Mouse (Mus musculus) heart, embryonic 12.5 days (tissue): ENCODE data around the gene Nup214. TPM values are rescaled to one million over a fixed set of nuclear protein-coding genes. Genes with fewer than 3 reads are reported as not detected.

Experiments used
- ATAC-seq: fragments of 200-750 bp; cut with Nextera tagmentation; 2 replicates; pipeline ENCODE4 v1.8.0; 2017; ENCODE audit warnings: moderate TSS enrichment, moderate library complexity; ENCODE audit not compliant: insufficient number of reproducible peaks, low FRiP score
- H3K27ac ChIP-seq: fragments of 300-500 bp; sonication (generic); 2 replicates; pipeline ENCODE4 v1.5.1; 2016; ENCODE audit warnings: mild to moderate bottlenecking, moderate library complexity; ENCODE audit not compliant: poor library complexity, severe bottlenecking
- H3K27me3 ChIP-seq: fragments of 300-500 bp; sonication (generic); replicated peaks from 2 replicates; pipeline ENCODE4 v1.6.1; 2016; ENCODE audit warnings: mild to moderate bottlenecking, moderate library complexity
- H3K36me3 ChIP-seq: fragments of 300-500 bp; sonication (generic); 2 replicates; pipeline ENCODE4 v1.6.1; 2016; ENCODE audit warnings: mild to moderate bottlenecking, moderate library complexity
- H3K4me1 ChIP-seq: fragments of 300-500 bp; sonication (generic); replicated peaks from 2 replicates; pipeline ENCODE4 v1.6.1; 2016; ENCODE audit warnings: mild to moderate bottlenecking
- H3K4me2 ChIP-seq: fragments of 300-500 bp; sonication (generic); 2 replicates; pipeline ENCODE4 v1.6.1; 2016; ENCODE audit warnings: mild to moderate bottlenecking, moderate library complexity
- H3K4me3 ChIP-seq: fragments of 300-500 bp; sonication (generic); 2 replicates; pipeline ENCODE4 v1.5.1; 2016; ENCODE audit warnings: mild to moderate bottlenecking
- H3K9ac ChIP-seq: fragments of 300-500 bp; sonication (generic); 2 replicates; pipeline ENCODE4 v1.6.1; 2016; ENCODE audit warnings: mild to moderate bottlenecking, moderate library complexity
- H3K9me3 ChIP-seq: fragments of 300-500 bp; sonication (generic); replicated peaks from 2 replicates; pipeline ENCODE4 v1.6.1; 2016; ENCODE audit warnings: mild to moderate bottlenecking, moderate library complexity
- WGBS: fragments of 180-500 bp; shearing (Covaris S2); methylation state at CpG from one replicate; pipeline ENCODE4 v1.1.7; 2016; 5-methylcytosine and 5-hydroxymethylcytosine counted together
- microRNA-seq: library from miRNA; unstranded; fragments of <30 nt; microRNA quantifications from one replicate; pipeline ENCODE4, GENCODE M21; 2017
- polyA plus RNA-seq: library from polyadenylated mRNA; unstranded; fragments of >200 nt; fragmentation: Nextera tagmentation; extraction: Ambion mirVana; gene quantifications from 2 replicates; pipeline ENCODE4 v1.2.1, GENCODE M21; 2016

Nup214 gene
- polyA plus RNA-seq, 1 experiment from 2014 or later, result 59.8 TPM

- no peak for ATAC-seq
- Histone ChIP-seq H3K4me2 (no peak overlapping the region), H3K4me3 (no peak overlapping the region), H3K4me1 (peaks cover 26% of the 10 kb centered on the region), H3K9me3 (no peaks in the 10 kb centered on the region), H3K36me3 (peaks cover 5% of the 10 kb centered on the region; the same call in 1 of the 2 replicates), H3K27ac (no peak overlapping the region), H3K9ac (no peak overlapping the region), H3K27me3 (no peaks in the 10 kb centered on the region)
- 80% methylated on average over 7 of the region's 7 CpGs for WGBS
Measured at GRCm38 (mm10) chr2:32094001-32094707, 119.9 kb downstream of the Nup214 start.

- Histone ChIP-seq H3K4me2 (peak within 1 kb of the TSS; percentile 78), H3K9ac (peak within 1 kb of the TSS; percentile 86), H3K4me3 (peak within 1 kb of the TSS; percentile 50), H3K9me3 (peaks cover 1% of the 10 kb centered on the region; the same call in 1 of the 2 replicates), H3K4me1 (peaks cover 23% of the 10 kb centered on the region), H3K36me3 (peaks cover 17% of the 10 kb centered on the region), H3K27me3 (no peaks in the 10 kb centered on the region), H3K27ac (peak within 1 kb of the TSS; percentile 68)
- 42% methylated on average over 22 of the region's 22 CpGs for WGBS
- peak; percentile 66 for ATAC-seq
Measured at GRCm38 (mm10) chr2:32095351-32096121, 121.3 kb downstream of the Nup214 start, which contains the start of gene Plpp7. Gene Plpp7 (plus strand): TSS chr2:32095528.

- ATAC-seq, result peak; percentile 5; the same call in 1 of the 2 replicates
- H3K27ac ChIP-seq, result peak overlapping the region; percentile 68
- peak overlapping the region; percentile 78 for H3K4me2 ChIP-seq
- peaks cover 22% of the 10 kb centered on the region for H3K36me3 ChIP-seq
- peak overlapping the region; percentile 86 for H3K9ac ChIP-seq
- 81% methylated on average over 10 of the region's 10 CpGs for WGBS
- peaks cover 3% of the 10 kb centered on the region; the same call in 1 of the 2 replicates for H3K9me3 ChIP-seq
- peaks cover 23% of the 10 kb centered on the region for H3K4me1 ChIP-seq
- H3K4me3 ChIP-seq, result peak overlapping the region; percentile 50
- H3K27me3 ChIP-seq, result no peaks in the 10 kb centered on the region
Measured at GRCm38 (mm10) chr2:32096122-32096420, 121.8 kb downstream of the Nup214 start.

- Histone ChIP-seq H3K4me3 (no peak overlapping the region), H3K27ac (no peak overlapping the region), H3K9me3 (peaks cover 3% of the 10 kb centered on the region; the same call in 1 of the 2 replicates), H3K36me3 (peaks cover 25% of the 10 kb centered on the region), H3K4me2 (0 out of 2 replicates have a peak overlapping the region, but pooled peaks have one; percentile 6), H3K27me3 (no peaks in the 10 kb centered on the region), H3K9ac (no peak overlapping the region), H3K4me1 (peaks cover 38% of the 10 kb centered on the region)
- no peak for ATAC-seq
- 63% methylated on average over 5 of the region's 5 CpGs for WGBS
Measured at GRCm38 (mm10) chr2:32102944-32103343, 128.7 kb downstream of the Nup214 start.

GRCm38 (mm10) chr2:32103557-32103956 lies 129.3 kb downstream of the Nup214 start:
- H3K27me3 ChIP-seq, result no peaks in the 10 kb centered on the region
- ATAC-seq, result no peak
- H3K4me3 ChIP-seq, result no peak overlapping the region
- peaks cover 26% of the 10 kb centered on the region for H3K36me3 ChIP-seq
- WGBS, result 69% methylated on average over 7 of the region's 7 CpGs
- peaks cover 38% of the 10 kb centered on the region for H3K4me1 ChIP-seq
- H3K4me2 ChIP-seq, result 0 out of 2 replicates have a peak overlapping the region, but pooled peaks have one; percentile 6
- peak overlapping the region; percentile 17; the same call in 1 of the 2 replicates for H3K9ac ChIP-seq
- H3K9me3 ChIP-seq, result peaks cover 3% of the 10 kb centered on the region; the same call in 1 of the 2 replicates
- H3K27ac ChIP-seq, result peak overlapping the region; percentile 92; the same call in 1 of the 2 replicates

Small RNAs within 50 kb of the gene (microRNA-seq; reads per million reads assigned to microRNA genes)
- not detected for gene Mir7674

Other genes starting within 250 kb of the Nup214 start
- 0.08 TPM in 1 of 2 replicates, not detected in the other for gene Qrfp, start 163.9 kb upstream of the Nup214 start, polyA plus RNA-seq
- 0.04 and 0.08 TPM in 2 replicates for gene Fibcd1, start 128.4 kb upstream of the Nup214 start, polyA plus RNA-seq
- gene Lamc3, start 87.1 kb upstream of the Nup214 start, polyA plus RNA-seq, result 1.1 and 1.3 TPM in 2 replicates
- gene Aif1l, start 24.3 kb upstream of the Nup214 start, polyA plus RNA-seq, result 80.5 and 81.6 TPM in 2 replicates
- 48.1 and 50.7 TPM in 2 replicates for gene Fam78a, start 110.4 kb downstream of the Nup214 start, polyA plus RNA-seq
- gene Plpp7, start 121.1 kb downstream of the Nup214 start, polyA plus RNA-seq, result 11.4 and 13.6 TPM in 2 replicates
- 54.7 and 66.5 TPM in 2 replicates for gene Prrc2b, start 176.6 kb downstream of the Nup214 start, polyA plus RNA-seq